Mouse (Mus musculus): Measurements from ENCODE around the gene Hsf3. TPM values are rescaled to one million over a fixed set of nuclear protein-coding genes. Genes with fewer than 3 reads are reported as not detected.

Hsf3 gene
- polyA plus RNA-seq, 1 experiment from 2014 or later, result 0.11 TPM

DNA sequence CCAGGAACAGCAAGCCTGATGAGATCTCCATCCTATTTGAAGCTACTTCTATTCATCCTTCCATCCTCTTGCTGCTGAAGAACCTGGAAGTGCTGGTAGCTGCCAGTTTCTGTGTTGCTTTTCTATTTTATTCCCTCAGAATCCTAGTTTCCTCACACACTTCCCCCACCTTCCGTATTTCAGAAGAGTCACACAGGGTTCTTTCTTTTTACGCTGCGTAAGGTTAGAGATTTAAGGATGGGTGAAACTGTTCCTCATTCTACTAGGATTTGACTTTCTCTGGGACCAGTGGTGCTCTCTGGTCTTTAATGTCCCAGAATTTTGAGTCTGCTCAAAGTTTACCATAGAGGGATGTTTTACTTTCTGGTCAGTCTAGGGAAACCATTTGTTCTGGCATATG lies 162.8 kb downstream of the Hsf3 start, which contains the start of gene Vsig4:
Vsig4 (minus strand) TSS at position 101 of the 400 bp plus-strand sequence.
- ATAC-seq (ENCODE audit: low FRiP score) (no peak), DNase-seq (ENCODE audit: low spot score) (no peak)
- Histone ChIP-seq H3K9me3 (ENCODE audit: control insufficient read depth, low read length) (no peaks in the 10 kb centered on the region), H3K27me3 (ENCODE audit: control insufficient read depth, insufficient read depth, low read length) (no peaks in the 10 kb centered on the region), H3K27ac (no peak within 1 kb of the TSS), H3K9ac (no peak within 1 kb of the TSS), H3K36me3 (replicated peaks; ENCODE audit: control insufficient read depth, insufficient read depth) (no peaks in the 10 kb centered on the region), H3K4me3 (replicated peaks; ENCODE audit: low read length) (no peak within 1 kb of the TSS), H3K4me1 (replicated peaks; ENCODE audit: control insufficient read depth, insufficient read depth, low read length) (no peaks in the 10 kb centered on the region), H3K4me2 (replicated peaks) (no peak within 1 kb of the TSS)
- WGBS, result 94% methylated on average over 3 of the region's 3 CpGs

- no peaks in the 10 kb centered on the region for H3K9me3 ChIP-seq (ENCODE audit: control insufficient read depth, low read length)
Observed at GRCm38 (mm10) chrX:96256509-96256908, 199.6 kb downstream of the Hsf3 start.

More at GRCm38 (mm10) chrX:96256509-96256908, 199.6 kb downstream of the Hsf3 start:
- no peak overlapping the region for H3K4me2 ChIP-seq (replicated peaks)
- H3K27me3 ChIP-seq (ENCODE audit: control insufficient read depth, insufficient read depth, low read length), result no peaks in the 10 kb centered on the region
- no peaks in the 10 kb centered on the region for H3K4me1 ChIP-seq (replicated peaks; ENCODE audit: control insufficient read depth, insufficient read depth, low read length)
- no peak overlapping the region for H3K4me3 ChIP-seq (replicated peaks; ENCODE audit: low read length)
- no peaks in the 10 kb centered on the region for H3K36me3 ChIP-seq (replicated peaks; ENCODE audit: control insufficient read depth, insufficient read depth)
- no peak overlapping the region for H3K27ac ChIP-seq
- ATAC-seq (ENCODE audit: low FRiP score) (no peak), DNase-seq (ENCODE audit: low spot score) (no peak)
- no peak overlapping the region for H3K9ac ChIP-seq

Other genes with a start within 250 kb of the Hsf3 start
- not detected in 2 replicates for gene Vsig4, start 162.9 kb downstream of the Hsf3 start, polyA plus RNA-seq (2014; fragmentation: Nextera tagmentation; extraction: Ambion mirVana)
- 5.2 and 6.5 TPM in 2 replicates for gene Heph, start 935 bp downstream of the Hsf3 start, polyA plus RNA-seq (2014; fragmentation: Nextera tagmentation; extraction: Ambion mirVana)

All from hindbrain, embryonic 14.5 days (tissue).